Mouse (Mus musculus): Measurements from ENCODE around the gene Akr1c12.

Akr1c12 gene

DNA sequence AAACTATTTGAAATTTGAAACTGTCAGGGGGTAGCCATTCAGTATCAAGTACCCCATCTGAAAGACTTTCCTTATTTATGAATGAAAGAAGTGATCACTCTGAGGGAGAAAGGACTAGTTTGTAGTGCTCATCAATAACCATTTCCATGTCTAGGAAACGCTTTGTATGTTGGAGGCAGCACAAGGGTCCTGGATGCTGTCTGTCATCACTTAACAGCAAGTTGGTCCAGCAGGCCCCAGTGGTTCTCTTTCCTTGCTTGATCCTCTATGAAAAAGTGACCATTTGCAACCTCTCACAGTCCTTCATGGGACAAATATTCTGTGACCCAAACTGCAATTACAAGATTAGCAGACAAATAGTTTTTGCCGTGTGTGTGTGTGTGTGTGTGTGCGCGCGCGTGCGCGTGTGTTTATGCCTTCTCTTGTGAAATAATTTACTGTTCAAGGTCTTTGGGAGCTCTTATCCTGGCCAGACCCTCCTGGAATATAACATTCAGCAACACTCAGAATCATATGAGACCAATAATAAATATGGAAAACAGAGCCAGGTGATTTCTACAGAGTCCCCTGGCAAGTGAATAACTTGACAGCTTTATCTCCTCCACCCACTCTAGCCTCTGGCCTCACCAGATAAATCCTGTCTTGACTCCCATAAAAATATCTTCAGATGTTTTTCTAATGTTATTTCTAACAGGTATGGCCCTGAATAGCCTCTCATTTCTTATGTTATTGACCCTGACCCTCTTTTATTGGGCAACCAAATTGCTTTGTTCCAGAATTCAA lies 48.2 kb downstream of the Akr1c12 start:
- TF ChIP-seq GATA4 (IDR thresholded peaks at IDR 0.05; ENCODE audit: insufficient replicate concordance, low read length), result no peak

DNA sequence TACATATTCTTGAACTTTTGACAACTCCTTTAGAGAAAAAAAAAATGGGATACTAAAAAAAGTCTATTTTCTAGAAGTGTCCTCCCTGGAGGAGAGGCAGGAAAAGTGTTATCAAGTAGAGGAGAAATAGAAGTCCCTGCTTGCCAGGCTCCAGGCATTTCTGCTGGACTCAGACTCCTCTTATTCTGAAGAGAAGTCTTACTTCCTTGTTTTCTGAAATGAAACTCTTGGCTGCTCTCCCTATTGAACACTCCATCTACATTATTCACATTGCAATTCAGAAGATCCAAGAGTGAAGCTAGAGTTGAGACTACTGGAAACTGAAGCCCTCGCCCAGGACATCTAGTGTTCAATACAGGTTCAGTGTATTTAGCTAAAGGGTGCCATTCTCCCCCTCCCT lies 50.8 kb downstream of the Akr1c12 start, which contains the start of gene Akr1c19:
Gene Akr1c19, plus strand, starts transcription at position 260 of the 400 bp plus-strand sequence.
- TF ChIP-seq GATA4 (IDR thresholded peaks at IDR 0.05; ENCODE audit: insufficient replicate concordance, low read length), result 0 out of 2 replicates have a peak, but pooled peaks have one; percentile 18
